Mouse (Mus musculus): ENCODE measurements around the gene Rnf7.

GRCm38 (mm10) chr9:96504116-96504895 lies 25.8 kb upstream of the Rnf7 start:
- TF ChIP-seq POLR2A (IDR thresholded peaks at IDR 0.05; ENCODE audit: insufficient read depth, low read depth, low read length) (no peak), CTCF (IDR thresholded peaks at IDR 0.05; ENCODE audit: insufficient read depth, low read depth, low read length) (no peak)
